ENCODE assay signal across 8 mouse cellular contexts in genomic region chr13:23573898-23574524, GRCm38 (mm10). TPM values are rescaled to one million over a fixed set of nuclear protein-coding genes. Genes with fewer than 3 reads are reported as not detected.
DNase-seq lines count a peak whose midpoint lies in the region; ATAC-seq lines count a peak whose summit lies in the region.
"Not testable (repeated sequence)": the region's sequence is repeated elsewhere in the genome, so short reads cannot be mapped to it uniquely, and the experiment has no call there.

Gene Hist1h2bf, minus strand, starts transcription at chr13:23574196.
Gene Hist1h2ad, plus strand, starts transcription at chr13:23574381.

- H3K27ac ChIP-seq in hindbrain, embryonic 15.5 days (replicated peaks), result peak within 1 kb of the TSS; percentile 87

- DNase-seq in ZHBTc4 (ENCODE audit: low read depth, low spot score), result peak; percentile 99
- peak; percentile 69 to 87 for DNase-seq in cerebellum, postnatal 4 days (ENCODE audit: low spot score in 2 of 2)
- peak; percentile 88 to 98 for DNase-seq in frontal cortex, postnatal 36 days (ENCODE audit: low spot score in 2 of 2)
- peak; percentile 87 to 90 for DNase-seq in layer of hippocampus, postnatal 36 days
- DNase-seq in lung, postnatal 25 days (ENCODE audit: low spot score), result peak; percentile 96
- DNase-seq in retina, adult 2 months (ENCODE audit: low read depth, low spot score), result peak; percentile 75
- peak; percentile 90 for DNase-seq in thymus, postnatal 25 days

- peaks cover 41% of the 10 kb centered on the region for H3K4me1 ChIP-seq in hindbrain, embryonic 15.5 days (replicated peaks)

- peak within 1 kb of the TSS; percentile 43 for H3K4me3 ChIP-seq in hindbrain, embryonic 15.5 days

- H3K4me2 ChIP-seq in hindbrain, embryonic 15.5 days, result peak within 1 kb of the TSS; percentile 58

- under 1% methylated on average over 42 of the region's 42 CpGs for WGBS in hindbrain, embryonic 15.5 days

- not testable (repeated sequence) for H3K27me3 ChIP-seq in hindbrain, embryonic 15.5 days

- not testable (repeated sequence) for H3K36me3 ChIP-seq in hindbrain, embryonic 15.5 days

- peak within 1 kb of the TSS; percentile 29; the same call in 1 of the 2 replicates for H3K9ac ChIP-seq in hindbrain, embryonic 15.5 days

- H3K9me3 ChIP-seq in hindbrain, embryonic 15.5 days, result not testable (repeated sequence)

- peak; percentile 93 for ATAC-seq in hindbrain, embryonic 15.5 days (ENCODE audit: low FRiP score, low read depth)

RNA-seq across cellular contexts. Expression of gene Hist1h2bf, which starts in this region (rescaled TPM):
- 0.76 and 2.0 TPM in 2 replicates for polyA plus RNA-seq in hindbrain, embryonic 15.5 days (2015; fragmentation: Nextera tagmentation; extraction: Ambion mirVana)
- total RNA-seq in layer of hippocampus, postnatal 36 days (2021), result 10 to 100 TPM; 30.2 to 30.9 TPM

RNA-seq across cellular contexts. Expression of gene Hist1h2ad, which starts in this region (rescaled TPM):
- polyA plus RNA-seq in hindbrain, embryonic 15.5 days (2015; fragmentation: Nextera tagmentation; extraction: Ambion mirVana), result not detected in 2 replicates
- total RNA-seq in layer of hippocampus, postnatal 36 days (2021), result 1 to 10 TPM; 5.2 to 9.9 TPM

Comparison
In these comparisons a context has a peak if more than half of its experiments do, and no peak if none do; other contexts are left out.
1. Peak in every context shown above with its lines: DNase-seq, ATAC-seq, H3K4me3 ChIP-seq and H3K27ac ChIP-seq.